Mouse (Mus musculus) MEL (cell line): ENCODE data around the gene Ptchd3. TPM values are rescaled to one million over a fixed set of nuclear protein-coding genes. Genes with fewer than 3 reads are reported as not detected.

Experiments
- DNase-seq: peaks from one replicate; pipeline ENCODE4 v3.0.0; 2011; ENCODE audit warnings: low read depth, low spot score
- H3K27ac ChIP-seq: 2 replicates; pipeline ENCODE4 v1.5.1; 2012; ENCODE audit warnings: low read depth, mild to moderate bottlenecking, control low read depth, low read length, moderate library complexity; ENCODE audit not compliant: control insufficient read depth
- H3K27me3 ChIP-seq, 2 experiments: fragments of 150-350 bp in 1 of 2; sonication (generic) in 1 of 2; 2 replicates each; pipeline ENCODE4 v1.6.1; 2012; ENCODE audit warnings: low read length in 2 of 2, mild to moderate bottlenecking in 2 of 2, improper control_type of control experiment in 1 of 2, moderate library complexity in 1 of 2; ENCODE audit not compliant: insufficient read depth in 2 of 2, control insufficient read depth in 1 of 2
- H3K36me3 ChIP-seq, 2 experiments: 2 replicates each; pipeline ENCODE4 v1.6.1; 2012 to 2014; ENCODE audit warnings: low read length in 2 of 2, improper control_type of control experiment in 1 of 2, inconsistent platforms in 1 of 2, mild to moderate bottlenecking in 1 of 2; ENCODE audit not compliant: insufficient read depth in 2 of 2, control insufficient read depth in 1 of 2
- H3K4me1 ChIP-seq, 2 experiments: fragments of 150-350 bp in 1 of 2; sonication (generic) in 1 of 2; 2 replicates each; pipeline ENCODE4 v1.6.1; 2012; ENCODE audit warnings: low read length in 2 of 2, improper control_type of control experiment in 1 of 2, mild to moderate bottlenecking in 1 of 2; ENCODE audit not compliant: insufficient read depth in 2 of 2, control insufficient read depth in 1 of 2
- H3K4me3 ChIP-seq, 2 experiments: fragments of 150-350 bp in 1 of 2; sonication (generic) in 1 of 2; 2 replicates each; pipeline ENCODE4 v1.5.1; 2012; ENCODE audit warnings: low read depth in 2 of 2, low read length in 2 of 2, mild to moderate bottlenecking in 2 of 2, moderate library complexity in 2 of 2, control low read depth in 1 of 2, improper control_type of control experiment in 1 of 2; ENCODE audit not compliant: control insufficient read depth in 1 of 2, insufficient read depth in 1 of 2
- H3K79me2 ChIP-seq: 2 replicates; pipeline ENCODE4 v1.6.1; 2012; ENCODE audit warnings: mild to moderate bottlenecking, low read length, moderate library complexity; ENCODE audit not compliant: control insufficient read depth, poor library complexity, insufficient read depth
- H3K9ac ChIP-seq: 2 replicates; pipeline ENCODE4 v1.6.1; 2012; ENCODE audit warnings: low read depth, mild to moderate bottlenecking, control low read depth, low read length, moderate library complexity; ENCODE audit not compliant: control insufficient read depth, poor library complexity, severe bottlenecking
- H3K9me3 ChIP-seq: fragments of 150-350 bp; sonication (generic); replicated peaks from 2 replicates; pipeline ENCODE4 v1.6.1; 2012; ENCODE audit warnings: mild to moderate bottlenecking, low read length, improper control_type of control experiment, moderate library complexity; ENCODE audit not compliant: insufficient read depth
- BHLHE40 ChIP-seq: IDR thresholded peaks from 2 replicates; pipeline ENCODE4 v1.6.1; 2012; ENCODE audit warnings: low read depth, mild to moderate bottlenecking, inconsistent platforms, low read length, improper control_type of control experiment, borderline replicate concordance
- ETS1 ChIP-seq: IDR thresholded peaks from 2 replicates; pipeline ENCODE4 v1.6.1; 2012; ENCODE audit warnings: low read depth, mild to moderate bottlenecking, inconsistent platforms, low read length, improper control_type of control experiment, moderate library complexity
- GABPA ChIP-seq: IDR thresholded peaks from 2 replicates; pipeline ENCODE4 v1.6.1; 2012; ENCODE audit warnings: low read depth, mild to moderate bottlenecking, inconsistent platforms, low read length, improper control_type of control experiment, moderate library complexity
- HCFC1 ChIP-seq: IDR thresholded peaks from 2 replicates; pipeline ENCODE4 v1.6.1; 2012; ENCODE audit warnings: low read depth, mild to moderate bottlenecking, inconsistent platforms, low read length, improper control_type of control experiment, moderate library complexity
- KAT2A ChIP-seq: conservative IDR thresholded peaks from 2 replicates; pipeline ENCODE4 v1.6.1; 2012; ENCODE audit warnings: low read depth, low read length, improper control_type of control experiment, inconsistent platforms
- MAFK ChIP-seq: IDR thresholded peaks from 2 replicates; pipeline ENCODE4 v1.6.1; 2011; ENCODE audit warnings: low read depth, mild to moderate bottlenecking, low read length, improper control_type of control experiment, borderline replicate concordance
- MAZ ChIP-seq: IDR thresholded peaks from 2 replicates; pipeline ENCODE4 v1.6.1; 2012; ENCODE audit warnings: low read depth, mild to moderate bottlenecking, inconsistent platforms, low read length, improper control_type of control experiment
- MEF2A ChIP-seq: IDR thresholded peaks from 2 replicates; pipeline ENCODE4 v1.6.1; 2014; ENCODE audit warnings: low read depth, mild to moderate bottlenecking, inconsistent platforms, low read length, improper control_type of control experiment; ENCODE audit not compliant: poor library complexity, insufficient replicate concordance, severe bottlenecking; ENCODE audit errors: extremely low read depth
- MXI1 ChIP-seq: IDR thresholded peaks from 2 replicates; pipeline ENCODE4 v1.6.1; 2011; ENCODE audit warnings: mild to moderate bottlenecking, low read depth, low read length, improper control_type of control experiment
- MYC ChIP-seq: IDR thresholded peaks from 2 replicates; pipeline ENCODE4 v1.6.1; 2011; ENCODE audit warnings: low read depth, mild to moderate bottlenecking, low read length, improper control_type of control experiment, moderate library complexity
- NELFE ChIP-seq: IDR thresholded peaks from 2 replicates; pipeline ENCODE4 v1.6.1; 2011; ENCODE audit warnings: low read depth, low read length, improper control_type of control experiment
- NRF1 ChIP-seq: IDR thresholded peaks from 2 replicates; pipeline ENCODE4 v1.6.1; 2014; ENCODE audit warnings: low read depth, mild to moderate bottlenecking, inconsistent platforms, low read length, improper control_type of control experiment, moderate library complexity; ENCODE audit not compliant: poor library complexity, insufficient read depth, severe bottlenecking
- POLR2A ChIP-seq, 2 experiments: IDR thresholded peaks; 2 replicates each; pipeline ENCODE4 v1.6.1; 2011 to 2012; ENCODE audit warnings: low read length in 2 of 2, mild to moderate bottlenecking in 2 of 2, control low read depth in 1 of 2, improper control_type of control experiment in 1 of 2, low read depth in 1 of 2, moderate library complexity in 1 of 2; ENCODE audit not compliant: control insufficient read depth in 1 of 2, insufficient read depth in 1 of 2, poor library complexity in 1 of 2
- POLR2AphosphoS2 ChIP-seq: IDR thresholded peaks from 2 replicates; pipeline ENCODE4 v1.6.1; 2011; ENCODE audit warnings: low read length, improper control_type of control experiment
- POLR2AphosphoS5 ChIP-seq: IDR thresholded peaks from 2 replicates; pipeline ENCODE4 v1.6.1; 2012; ENCODE audit warnings: low read depth, borderline replicate concordance, mild to moderate bottlenecking, inconsistent platforms, low read length, moderate library complexity, mixed read lengths
- RAD21 ChIP-seq: IDR thresholded peaks from 2 replicates; pipeline ENCODE4 v1.6.1; 2011; ENCODE audit warnings: mild to moderate bottlenecking, low read depth, low read length, improper control_type of control experiment
- RCOR1 ChIP-seq: IDR thresholded peaks from 2 replicates; pipeline ENCODE4 v1.6.1; 2012; ENCODE audit warnings: low read depth, mild to moderate bottlenecking, inconsistent platforms, low read length, improper control_type of control experiment
- SMC3 ChIP-seq: IDR thresholded peaks from 2 replicates; pipeline ENCODE4 v1.6.1; 2011; ENCODE audit warnings: low read depth, low read length, improper control_type of control experiment
- TAL1 ChIP-seq: IDR thresholded peaks from 2 replicates; pipeline ENCODE4 v1.6.1; 2012; ENCODE audit warnings: mild to moderate bottlenecking, inconsistent platforms, low read length, moderate library complexity, mixed read lengths
- TCF12 ChIP-seq: IDR thresholded peaks from 2 replicates; pipeline ENCODE4 v1.6.1; 2014; ENCODE audit warnings: low read depth, mild to moderate bottlenecking, inconsistent platforms, low read length, improper control_type of control experiment, moderate library complexity
- USF1 ChIP-seq: IDR thresholded peaks from 2 replicates; pipeline ENCODE4 v1.6.1; 2014; ENCODE audit warnings: low read depth, mild to moderate bottlenecking, inconsistent platforms, low read length, improper control_type of control experiment, moderate library complexity
- USF2 ChIP-seq, 2 experiments: IDR thresholded peaks; 2 replicates each; pipeline ENCODE4 v1.6.1; 2011 to 2012; ENCODE audit warnings: improper control_type of control experiment in 2 of 2, low read length in 2 of 2, borderline replicate concordance in 1 of 2, inconsistent platforms in 1 of 2, low read depth in 1 of 2, mild to moderate bottlenecking in 1 of 2; ENCODE audit not compliant: insufficient read depth in 1 of 2
- ZKSCAN1 ChIP-seq: IDR thresholded peaks from 2 replicates; pipeline ENCODE4 v1.6.1; 2012; ENCODE audit warnings: low read depth, mild to moderate bottlenecking, inconsistent platforms, low read length, improper control_type of control experiment, moderate library complexity
- ZNF384 ChIP-seq: IDR thresholded peaks from 2 replicates; pipeline ENCODE4 v1.6.1; 2012; ENCODE audit warnings: low read depth, mild to moderate bottlenecking, inconsistent platforms, low read length, improper control_type of control experiment
- polyA plus RNA-seq, 2 experiments: library from polyadenylated mRNA; stranded (reverse) in 1 of 2; unstranded in 1 of 2; fragments of >175 nt in 1 of 2; fragments of >200 nt in 1 of 2; gene quantifications; 2 replicates each; pipeline versions ENCODE4 v1.2.1 to v1.2.4; 2012; ENCODE audit warnings: low replicate concordance in 2 of 2, low read depth in 1 of 2; ENCODE audit not compliant: insufficient read length in 2 of 2, insufficient read depth in 1 of 2, missing spikeins in 1 of 2
- total RNA-seq: library from RNA; depleted of rRNA; stranded (reverse); fragments of 300-350 nt; gene quantifications from 2 replicates; pipeline ENCODE4 v1.2.3, GENCODE M21; 2012

The Ptchd3 gene
- total and polyA plus RNA-seq, 3 experiments = not detected

- TF ChIP-seq MYC (no peak), GABPA (no peak), POLR2AphosphoS2 (no peak), KAT2A (no peak), ZNF384 (no peak), POLR2A (IDR thresholded peaks at IDR 0.05; ENCODE audit: control insufficient read depth in 1 of 2, insufficient read depth in 1 of 2, low read depth in 1 of 2, low read length in 2 of 2, poor library complexity in 1 of 2) (no peak), RCOR1 (no peak), NRF1 (no peak), POLR2AphosphoS5 (no peak), NELFE (no peak), SMC3 (no peak), ZKSCAN1 (no peak), TAL1 (no peak), MAFK (no peak), TCF12 (no peak), MXI1 (no peak)
- H3K4me3 ChIP-seq = no peak overlapping the region
- H3K27me3 ChIP-seq = peaks cover 2 to 7% of the 10 kb centered on the region in 2 experiments; a peak in 2 of 4 replicates
- no peak overlapping the region for H3K27ac ChIP-seq
- no peaks in the 10 kb centered on the region for H3K36me3 ChIP-seq
- H3K79me2 ChIP-seq = no peaks in the 10 kb centered on the region
- no peaks in the 10 kb centered on the region for H3K9me3 ChIP-seq
- H3K4me1 ChIP-seq = no peaks in the 10 kb centered on the region
- no peak overlapping the region for H3K9ac ChIP-seq
- no peak for DNase-seq
These were observed 42.6 kb upstream of the Ptchd3 start for GRCm38 (mm10) chr11:121787456-121787855.

- H3K9me3 ChIP-seq = no peaks in the 10 kb centered on the region
- no peak for TF ChIP-seq USF2 (IDR thresholded peaks at IDR 0.05; ENCODE audit: borderline replicate concordance in 1 of 2, insufficient read depth in 1 of 2, low read depth in 1 of 2, low read length in 2 of 2)
- TF ChIP-seq ZKSCAN1 = no peak
- TF ChIP-seq BHLHE40 = no peak
- TF ChIP-seq MXI1 = no peak
- TF ChIP-seq ZNF384 = no peak
- no peak for TF ChIP-seq ETS1
- TF ChIP-seq HCFC1 = no peak
- no peak for TF ChIP-seq MEF2A
- TF ChIP-seq RCOR1 = no peak
- no peak for TF ChIP-seq RAD21
- TF ChIP-seq MAZ = no peak
- no peak for TF ChIP-seq USF1
- no peak overlapping the region for H3K9ac ChIP-seq
- peaks cover 0 to 7% of the 10 kb centered on the region in 2 experiments; a peak in 1 of 4 replicates for H3K27me3 ChIP-seq
- H3K4me3 ChIP-seq = no peak overlapping the region
- H3K36me3 ChIP-seq = no peaks in the 10 kb centered on the region
- no peaks in the 10 kb centered on the region for H3K79me2 ChIP-seq
- no peaks in the 10 kb centered on the region for H3K4me1 ChIP-seq
- DNase-seq = peak; percentile 20
- no peak overlapping the region for H3K27ac ChIP-seq
These were observed 40.5 kb upstream of the Ptchd3 start for GRCm38 (mm10) chr11:121789566-121789965.
